Mouse (Mus musculus) 416B (cell line): Measurements from ENCODE around the gene Exog.

Experiments used
- DNase-seq: peaks from one replicate; pipeline ENCODE4 v3.0.0; 2011; ENCODE audit warnings: low read depth

The Exog gene

DNA sequence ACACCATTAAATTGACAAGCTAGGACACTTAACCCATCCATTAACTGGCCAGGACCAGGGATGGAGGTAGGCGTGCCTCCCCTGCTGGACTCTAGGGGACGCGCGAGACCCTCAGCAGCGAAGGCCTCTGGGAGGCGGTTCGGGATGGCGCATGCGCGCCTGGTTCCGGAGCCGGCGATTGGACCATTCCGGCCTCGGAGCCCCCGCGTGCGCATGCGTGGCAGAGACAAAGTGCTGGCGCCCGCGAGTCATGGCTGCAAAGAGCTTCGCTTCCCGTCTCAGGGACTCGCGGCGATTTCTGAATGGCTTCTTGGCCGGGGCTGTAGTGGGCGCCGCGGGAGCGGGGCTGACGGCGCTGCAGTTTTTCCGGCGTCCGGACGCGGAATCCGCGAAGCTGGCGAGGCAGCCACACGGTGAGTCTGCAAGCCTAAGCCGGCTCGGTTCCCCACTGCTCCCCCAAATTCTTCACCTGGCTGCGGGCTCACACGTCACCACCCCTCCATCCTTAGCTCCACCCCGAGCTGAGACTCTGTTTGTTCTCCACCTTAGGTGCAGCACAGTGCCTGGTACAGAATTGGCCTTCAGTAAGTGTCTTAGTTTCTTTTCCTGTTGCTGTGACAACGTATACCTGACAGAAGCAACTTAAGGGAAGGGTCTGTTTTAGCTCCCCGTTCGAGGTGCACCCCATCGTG, at the start of gene Exog:
Gene Exog (plus strand): TSS at position 206 of the 692 bp plus-strand sequence.
- peak; percentile 94 for DNase-seq

DNA sequence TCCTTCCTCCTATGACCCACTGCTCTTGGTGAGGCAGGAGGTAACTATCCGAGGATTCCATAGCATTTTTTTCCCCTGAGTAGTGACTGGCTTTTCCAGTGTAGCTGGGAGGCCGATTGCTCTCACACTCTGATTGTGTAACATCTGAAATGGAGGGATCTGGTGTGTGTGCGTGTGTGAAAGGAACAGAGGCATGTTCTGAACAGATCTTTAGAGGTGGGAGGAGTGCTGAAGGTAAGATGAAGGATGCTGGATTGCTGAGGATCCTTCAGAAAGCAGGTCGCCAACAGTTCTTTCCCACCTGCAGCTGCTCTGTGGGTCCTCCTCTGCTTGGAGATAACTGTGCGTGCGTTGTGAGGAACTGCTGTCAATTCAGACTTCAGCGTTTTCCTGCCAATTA, 43.4 kb upstream of the Exog start:
- no peak for DNase-seq

GRCm38 (mm10) chr9:119401801-119402214, 42.9 kb upstream of the Exog start, which contains the start of gene Acvr2b:
Acvr2b (plus strand) TSS chr9:119402118.
- peak; percentile 93 for DNase-seq

GRCm38 (mm10) chr9:119402253-119403235, 42.2 kb upstream of the Exog start:
- peak; percentile 46 for DNase-seq

GRCm38 (mm10) chr9:119403236-119403641, 41.5 kb upstream of the Exog start:
- peak; percentile 39 for DNase-seq

DNA sequence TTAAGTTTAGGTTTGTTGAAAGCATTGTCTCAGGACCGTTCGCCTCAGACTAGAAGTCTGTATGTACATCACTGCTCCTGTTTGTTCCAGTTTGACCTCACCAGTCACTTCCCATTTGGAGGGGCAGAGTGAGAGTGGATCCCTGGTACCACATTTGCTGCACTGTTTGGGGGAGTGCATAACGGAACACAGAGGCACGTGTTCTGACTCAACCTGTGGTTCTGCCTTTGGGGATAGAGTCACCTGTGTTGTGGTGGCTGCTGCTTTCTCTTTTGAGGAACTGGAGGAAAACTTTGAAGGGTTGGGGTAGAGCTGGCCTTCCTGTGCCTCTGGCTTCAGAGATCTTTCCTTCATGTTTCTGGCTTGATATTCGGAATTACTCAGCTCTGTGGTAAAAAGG, 40.7 kb upstream of the Exog start:
- peak; percentile 61 for DNase-seq

- no peak for DNase-seq
Measured at GRCm38 (mm10) chr9:119407884-119408283, 36.9 kb upstream of the Exog start.

GRCm38 (mm10) chr9:119408898-119409664, 35.7 kb upstream of the Exog start:
- peak; percentile 15 for DNase-seq

GRCm38 (mm10) chr9:119409864-119410263, 34.9 kb upstream of the Exog start:
- DNase-seq, result no peak

DNA sequence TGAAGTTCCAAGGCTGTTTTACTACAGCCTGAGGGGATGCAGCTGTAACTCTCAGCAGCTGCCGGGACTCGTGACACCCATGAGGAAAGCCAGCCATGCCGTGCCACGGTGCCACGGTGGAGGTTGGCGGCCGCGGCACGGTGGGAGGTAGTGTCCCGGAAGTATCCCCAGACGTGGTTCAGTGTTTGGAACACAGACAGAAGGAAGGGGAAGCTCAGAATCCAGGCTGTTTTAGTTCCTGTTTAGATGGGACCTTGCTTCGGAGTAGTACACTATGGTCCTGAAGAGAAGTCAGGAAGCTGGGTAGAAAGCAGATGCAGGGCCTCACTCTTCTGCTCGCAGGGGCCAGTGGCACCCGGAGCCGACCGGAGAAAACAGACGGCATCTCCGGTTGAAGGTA, 26.7 kb upstream of the Exog start:
- no peak for DNase-seq

- DNase-seq, result no peak
Measured at GRCm38 (mm10) chr9:119419852-119420438, 24.8 kb upstream of the Exog start.

- DNase-seq, result peak; percentile 79
Measured at GRCm38 (mm10) chr9:119425217-119425975, 19.3 kb upstream of the Exog start.

DNA sequence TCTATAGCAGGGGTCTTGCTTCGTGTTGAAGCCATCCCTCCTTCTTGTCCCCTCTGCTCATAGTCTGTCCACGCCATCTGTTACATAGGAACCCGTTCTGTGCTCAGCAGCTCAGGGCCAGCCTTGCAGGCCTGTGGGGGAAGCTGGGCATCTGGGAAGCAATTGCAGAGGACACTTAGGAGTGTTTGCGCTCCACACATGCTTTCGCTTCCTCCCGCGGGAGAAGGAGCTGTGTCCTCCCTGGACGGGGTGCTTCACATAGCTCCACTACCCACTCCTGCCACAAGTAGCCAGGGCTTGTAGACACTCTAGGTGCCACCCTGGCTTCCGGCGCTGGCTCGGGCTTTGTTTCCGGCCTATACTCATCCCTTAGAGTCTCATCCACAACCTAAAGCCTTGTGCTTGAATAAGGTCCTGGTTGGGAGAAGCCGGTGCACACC, 18.7 kb upstream of the Exog start:
- no peak for DNase-seq

DNA sequence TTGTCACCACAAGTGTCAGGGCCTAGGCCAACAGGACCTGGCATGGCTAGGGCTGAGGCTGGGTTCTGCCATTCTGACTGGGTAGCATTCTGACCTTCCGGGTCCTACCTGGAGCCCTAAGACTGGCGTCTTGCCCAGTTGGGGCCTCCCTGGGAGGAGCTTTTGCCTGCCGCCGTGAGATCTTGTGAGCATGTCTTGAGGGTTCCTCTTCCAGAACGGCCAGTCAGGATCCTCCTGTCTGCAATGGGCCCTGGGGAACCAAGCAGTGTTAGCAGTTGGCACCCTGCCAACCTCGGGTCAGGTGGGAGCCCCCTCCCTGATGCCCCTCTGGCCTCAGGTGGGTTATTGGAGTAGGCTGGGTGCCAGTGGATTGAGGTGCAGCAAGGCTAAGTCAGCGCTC, 18.3 kb upstream of the Exog start:
- no peak for DNase-seq

DNA sequence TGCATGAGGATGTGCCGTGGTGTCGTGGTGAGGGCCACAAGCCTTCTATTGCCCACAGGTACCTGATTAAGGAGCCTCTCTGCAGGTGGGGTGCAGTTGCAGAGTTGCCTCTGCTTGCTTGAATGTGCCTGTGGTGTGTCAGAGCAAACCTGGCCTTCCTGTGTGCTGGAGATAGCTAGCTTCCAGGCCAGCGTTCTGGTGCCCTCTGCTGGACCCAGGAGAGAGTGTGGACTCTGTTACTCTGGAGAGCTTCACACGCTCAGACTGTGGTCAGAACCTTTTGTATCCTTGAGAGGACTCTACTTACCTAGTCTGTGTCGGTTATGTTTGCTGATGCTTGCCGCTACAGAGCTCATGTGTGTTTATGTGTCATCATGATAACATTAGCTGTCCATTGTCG, 14.4 kb upstream of the Exog start:
- DNase-seq, result peak; percentile 80

DNA sequence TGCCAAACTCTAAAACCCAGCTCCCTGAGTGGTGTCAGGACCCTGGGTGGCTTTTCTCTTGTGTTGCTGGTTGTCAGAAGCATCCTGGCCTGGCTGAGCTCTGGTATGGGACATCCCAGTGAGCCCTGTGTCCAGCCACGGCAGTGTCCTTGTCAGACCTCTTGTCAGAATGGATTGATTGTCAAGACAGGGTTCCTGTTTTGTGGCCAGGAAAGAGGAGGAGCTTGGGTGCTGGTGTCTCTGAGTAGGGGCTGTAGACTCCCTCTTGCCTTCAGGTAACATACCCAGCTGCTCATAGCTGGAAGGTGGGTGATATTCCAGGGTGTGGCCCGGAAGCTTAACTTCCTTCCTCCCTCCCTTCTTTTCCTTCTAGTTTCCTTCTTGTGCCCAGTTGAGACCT, 8.9 kb upstream of the Exog start:
- peak; percentile 12 for DNase-seq

- no peak for DNase-seq
Measured at GRCm38 (mm10) chr9:119438065-119438464, 6.7 kb upstream of the Exog start.

- no peak for DNase-seq
Measured at GRCm38 (mm10) chr9:119438498-119439000, 6.2 kb upstream of the Exog start.

DNA sequence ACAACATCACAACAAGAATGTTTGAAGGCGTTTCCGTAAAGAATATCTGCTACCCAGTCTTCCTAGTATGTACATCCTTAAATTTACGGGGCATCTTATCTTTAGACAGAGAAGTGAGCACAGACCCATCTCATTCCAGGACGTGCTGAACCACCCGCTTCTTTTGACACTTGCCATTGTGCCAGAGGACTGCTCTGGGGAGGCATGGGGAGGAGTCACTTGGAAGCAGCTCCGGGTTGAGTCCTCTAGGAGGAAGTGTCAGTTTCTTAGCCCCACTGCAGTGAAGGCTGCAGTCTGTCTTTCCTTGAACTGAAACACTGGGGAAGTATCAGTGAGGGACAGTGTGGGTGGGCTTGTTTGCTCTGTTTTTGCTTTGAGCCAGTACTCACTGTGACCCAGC, 994 bp downstream of the Exog start:
- DNase-seq, result peak; percentile 68

GRCm38 (mm10) chr9:119455967-119456366, 11.2 kb downstream of the Exog start:
- no peak for DNase-seq

GRCm38 (mm10) chr9:119457122-119457521, 12.4 kb downstream of the Exog start:
- no peak for DNase-seq
